Mouse (Mus musculus) kidney, adult 8-10 months (tissue): Measurements from ENCODE around the gene B430306N03Rik.
"Not testable (repeated sequence)": the region's sequence is repeated elsewhere in the genome, so short reads cannot be mapped to it uniquely, and the experiment has no call there.

Source experiments
- DNase-seq, 2 experiments: peaks; one replicate each; pipeline ENCODE4 v3.0.0; 2022

The B430306N03Rik gene

GRCm38 (mm10) chr17:48318686-48319085 lies 2.7 kb downstream of the B430306N03Rik start:
- DNase-seq = no peak

GRCm38 (mm10) chr17:48321279-48321678 lies 5.3 kb downstream of the B430306N03Rik start:
- no peak for DNase-seq

GRCm38 (mm10) chr17:48323236-48323635 lies 7.3 kb downstream of the B430306N03Rik start:
- no peak for DNase-seq

GRCm38 (mm10) chr17:48324258-48324657 lies 8.3 kb downstream of the B430306N03Rik start:
- no peak for DNase-seq

- no peak for DNase-seq
These were observed 9.2 kb downstream of the B430306N03Rik start for GRCm38 (mm10) chr17:48325093-48325492.

- DNase-seq = no peak
These were observed 9.7 kb downstream of the B430306N03Rik start for GRCm38 (mm10) chr17:48325638-48326037.

- DNase-seq = no peak
These were observed 10.7 kb downstream of the B430306N03Rik start for GRCm38 (mm10) chr17:48326656-48327055.

- DNase-seq = no peak
These were observed 16.6 kb downstream of the B430306N03Rik start for GRCm38 (mm10) chr17:48332524-48332923.

- DNase-seq = no peak
These were observed 18.2 kb downstream of the B430306N03Rik start for GRCm38 (mm10) chr17:48334186-48334585.

- DNase-seq = peak; percentile 29 to 80
These were observed 20.9 kb downstream of the B430306N03Rik start for GRCm38 (mm10) chr17:48336857-48337256.

- DNase-seq = no peak
These were observed 24.3 kb downstream of the B430306N03Rik start for GRCm38 (mm10) chr17:48340267-48340666.

- DNase-seq = no peak
These were observed 26.0 kb downstream of the B430306N03Rik start for GRCm38 (mm10) chr17:48341947-48342346.

GRCm38 (mm10) chr17:48343065-48343464 lies 27.1 kb downstream of the B430306N03Rik start:
- no peak for DNase-seq

GRCm38 (mm10) chr17:48345824-48346223 lies 29.9 kb downstream of the B430306N03Rik start:
- DNase-seq = no peak

- DNase-seq = no peak
These were observed 30.3 kb downstream of the B430306N03Rik start, which contains the start of gene Trem2 for GRCm38 (mm10) chr17:48346231-48346630. TSS of gene Trem2 (plus strand) at chr17:48346401.

- no peak for DNase-seq
These were observed 30.9 kb downstream of the B430306N03Rik start for GRCm38 (mm10) chr17:48346834-48347233.

GRCm38 (mm10) chr17:48347287-48347686 lies 31.3 kb downstream of the B430306N03Rik start:
- no peak for DNase-seq

GRCm38 (mm10) chr17:48350681-48351193 lies 34.8 kb downstream of the B430306N03Rik start:
- DNase-seq = no peak

- not testable (repeated sequence) for DNase-seq
These were observed 37.0 kb downstream of the B430306N03Rik start for GRCm38 (mm10) chr17:48352976-48353375.

GRCm38 (mm10) chr17:48355822-48356221 lies 39.9 kb downstream of the B430306N03Rik start:
- DNase-seq = no peak

GRCm38 (mm10) chr17:48357892-48358291 lies 42.0 kb downstream of the B430306N03Rik start:
- DNase-seq = no peak

- no peak for DNase-seq
These were observed 43.7 kb downstream of the B430306N03Rik start, which contains the start of gene Treml1 for GRCm38 (mm10) chr17:48359616-48360015. TSS of gene Treml1 (plus strand) at chr17:48359916.

GRCm38 (mm10) chr17:48360462-48360861 lies 44.5 kb downstream of the B430306N03Rik start:
- no peak for DNase-seq

GRCm38 (mm10) chr17:48362346-48362745 lies 46.4 kb downstream of the B430306N03Rik start:
- DNase-seq = no peak

GRCm38 (mm10) chr17:48362966-48363365 lies 47.0 kb downstream of the B430306N03Rik start:
- peak in 1 of 2 experiments; percentile 36 for DNase-seq
